Mouse (Mus musculus) spleen, postnatal 36 days (tissue): ENCODE measurements around the gene Qpctl.

Experiments used
- DNase-seq, 2 experiments: peaks; one replicate each; pipeline ENCODE4 v3.0.0; 2022; ENCODE audit warnings: low spot score in 2 of 2, mixed read lengths in 1 of 2

The Qpctl gene

GRCm38 (mm10) chr7:19121686-19122085 is 27.4 kb downstream of the Qpctl start:
- DNase-seq, result no peak

- peak; percentile 97 for DNase-seq
Measured at GRCm38 (mm10) chr7:19119631-19120429, 29.3 kb downstream of the Qpctl start, which contains the start of gene Fbxo46. Fbxo46 (plus strand) TSS chr7:19119859.

- DNase-seq, result no peak
Measured at GRCm38 (mm10) chr7:19119083-19119482, 30.0 kb downstream of the Qpctl start.

GRCm38 (mm10) chr7:19118028-19118771 is 30.9 kb downstream of the Qpctl start, which contains the start of gene Gm4969:
Gm4969 (minus strand) TSS chr7:19118368.
- peak in 1 of 2 experiments; percentile 45 for DNase-seq

GRCm38 (mm10) chr7:19109565-19109964 is 39.5 kb downstream of the Qpctl start:
- no peak for DNase-seq

- DNase-seq, result no peak
Measured at GRCm38 (mm10) chr7:19107436-19107835, 41.7 kb downstream of the Qpctl start.

- DNase-seq, result no peak
Measured at GRCm38 (mm10) chr7:19104486-19104885, 44.6 kb downstream of the Qpctl start.

GRCm38 (mm10) chr7:19103741-19104140 is 45.4 kb downstream of the Qpctl start:
- no peak for DNase-seq

- no peak for DNase-seq
Measured at GRCm38 (mm10) chr7:19100290-19100689, 48.8 kb downstream of the Qpctl start.

- DNase-seq, result no peak
Measured at GRCm38 (mm10) chr7:19098811-19099210, 50.3 kb downstream of the Qpctl start.

GRCm38 (mm10) chr7:19097863-19098262 is 51.2 kb downstream of the Qpctl start:
- no peak for DNase-seq

GRCm38 (mm10) chr7:19097217-19097616 is 51.9 kb downstream of the Qpctl start:
- no peak for DNase-seq

- DNase-seq, result no peak
Measured at GRCm38 (mm10) chr7:19096421-19096976, 52.6 kb downstream of the Qpctl start.

GRCm38 (mm10) chr7:19095751-19096110 is 53.4 kb downstream of the Qpctl start:
- no peak for DNase-seq

- DNase-seq, result no peak
Measured at GRCm38 (mm10) chr7:19094826-19095750, 54.0 kb downstream of the Qpctl start.

- peak in 1 of 2 experiments; percentile 42 for DNase-seq
Measured at GRCm38 (mm10) chr7:19094471-19094825, 54.6 kb downstream of the Qpctl start, which contains the start of gene Six5. Six5 (plus strand) TSS chr7:19094594.

GRCm38 (mm10) chr7:19093537-19094385 is 55.3 kb downstream of the Qpctl start:
- DNase-seq, result peak; percentile 80 to 86

- DNase-seq, result peak; percentile 80 to 84
Measured at GRCm38 (mm10) chr7:19093174-19093521, 55.9 kb downstream of the Qpctl start.

GRCm38 (mm10) chr7:19092381-19093173 is 56.5 kb downstream of the Qpctl start:
- DNase-seq, result no peak

GRCm38 (mm10) chr7:19091913-19092312 is 57.2 kb downstream of the Qpctl start:
- DNase-seq, result no peak
